Mouse (Mus musculus) brown adipose tissue, adult 24 weeks (tissue): ENCODE data around the gene Cyp26b1. TPM values are rescaled to one million over a fixed set of nuclear protein-coding genes. Genes with fewer than 3 reads are reported as not detected.

Source experiments
- H3K27ac ChIP-seq: fragments of 200-500 bp; replicated peaks from 2 replicates; pipeline ENCODE4 v1.5.1; 2012; ENCODE audit warnings: low read depth, mild to moderate bottlenecking, low read length
- H3K4me1 ChIP-seq: fragments of 200-500 bp; 2 replicates; pipeline ENCODE4 v1.6.1; 2012; ENCODE audit warnings: low read length, mixed read lengths; ENCODE audit not compliant: control insufficient read depth, insufficient read depth, insufficient read length
- H3K4me3 ChIP-seq: fragments of 200-500 bp; 2 replicates; pipeline ENCODE4 v1.5.1; 2012; ENCODE audit warnings: low read depth, mild to moderate bottlenecking, low read length, moderate library complexity; ENCODE audit not compliant: insufficient read depth
- polyA plus RNA-seq: library from polyadenylated mRNA; stranded (reverse); fragments of >200 nt; gene quantifications from 2 replicates; pipeline ENCODE4 v1.2.4, GENCODE M21; 2012; ENCODE audit not compliant: missing spikeins, insufficient read depth, insufficient read length

Gene Cyp26b1
- polyA plus RNA-seq, 1 experiment, result 1.1 TPM

DNA sequence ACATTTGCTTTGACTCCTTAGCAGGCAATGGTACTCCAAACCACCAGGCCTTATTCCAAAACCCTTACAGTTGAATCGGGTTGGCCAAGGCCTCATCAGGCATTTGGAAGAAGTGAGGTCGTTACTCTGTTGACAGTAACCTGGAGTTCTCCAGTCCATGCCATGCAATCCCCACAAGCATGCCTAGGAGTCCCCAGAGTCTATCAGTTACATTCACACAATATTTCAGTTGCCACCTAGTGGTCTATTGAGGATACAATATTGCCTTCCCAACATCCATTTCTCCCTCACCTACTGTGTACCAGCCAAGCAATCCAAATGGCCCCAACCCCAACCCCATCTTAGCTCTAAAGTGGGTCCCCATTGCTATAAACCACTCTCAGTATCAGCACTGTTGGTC, 48.3 kb downstream of the Cyp26b1 start:
- Histone ChIP-seq H3K27ac (no peak overlapping the region), H3K4me3 (no peak overlapping the region), H3K4me1 (no peaks in the 10 kb centered on the region)

DNA sequence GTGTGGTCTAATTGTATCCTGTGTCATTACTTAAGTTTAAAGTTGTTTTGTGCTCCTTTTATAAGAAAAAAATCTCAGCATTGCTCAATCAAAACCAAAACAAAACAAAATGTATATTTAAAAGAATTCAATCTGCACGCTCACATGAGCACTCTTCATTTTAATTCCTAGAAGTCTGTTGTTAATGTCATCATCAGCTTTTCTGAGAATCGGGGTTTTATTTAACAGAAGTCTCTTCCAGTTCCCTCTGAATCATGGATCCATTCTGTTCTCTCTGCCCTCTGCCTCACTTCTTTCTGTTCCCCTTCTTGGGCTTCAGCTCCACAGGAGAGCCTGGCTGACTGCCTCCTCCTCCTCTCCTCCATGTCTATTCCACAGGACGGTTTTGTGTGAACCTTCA, 49.3 kb downstream of the Cyp26b1 start:
- H3K4me3 ChIP-seq, result no peak overlapping the region
- H3K27ac ChIP-seq, result no peak overlapping the region
- no peaks in the 10 kb centered on the region for H3K4me1 ChIP-seq

DNA sequence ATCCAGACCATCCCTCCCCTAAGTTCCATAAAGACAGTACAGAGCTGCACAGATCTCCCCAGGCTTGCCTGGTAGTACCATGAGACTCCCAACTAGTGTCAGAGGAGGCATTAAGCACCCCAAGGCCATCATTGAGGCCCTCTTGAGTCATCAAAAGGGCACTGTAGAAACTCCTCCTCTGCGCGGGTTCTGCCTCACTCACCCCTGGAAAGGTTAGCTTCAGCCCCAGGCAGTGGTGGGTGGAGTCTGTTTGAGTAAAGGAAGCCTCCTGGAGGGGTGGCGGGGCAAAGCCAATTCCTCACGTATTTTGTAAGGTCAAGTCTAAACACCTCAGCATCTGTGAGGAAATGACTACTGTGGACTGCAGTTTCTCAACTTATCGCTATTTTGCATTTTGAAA, 50.2 kb downstream of the Cyp26b1 start:
- H3K27ac ChIP-seq, result no peak overlapping the region
- no peaks in the 10 kb centered on the region for H3K4me1 ChIP-seq
- H3K4me3 ChIP-seq, result no peak overlapping the region

DNA sequence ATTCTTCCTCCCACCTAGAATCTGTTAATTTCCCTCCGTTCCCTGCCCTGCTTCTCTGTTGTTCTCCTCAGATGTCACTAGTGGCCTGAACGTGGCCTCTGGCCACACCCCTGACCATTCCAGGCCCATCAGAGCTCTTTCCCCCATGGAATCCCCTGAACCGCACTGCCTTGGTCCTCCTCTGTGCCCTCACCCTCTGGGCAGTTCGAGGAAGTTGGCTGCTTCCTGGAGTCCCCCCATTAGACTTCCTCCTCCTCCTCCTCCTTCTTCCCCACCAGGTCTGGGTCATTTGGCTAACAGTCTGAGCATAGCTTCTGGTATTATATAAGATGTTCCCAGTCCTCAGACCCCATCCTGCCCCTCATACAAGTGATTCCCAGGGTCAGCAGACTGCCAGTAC, 53.8 kb downstream of the Cyp26b1 start:
- H3K4me3 ChIP-seq, result no peak overlapping the region
- no peaks in the 10 kb centered on the region for H3K4me1 ChIP-seq
- no peak overlapping the region for H3K27ac ChIP-seq

DNA sequence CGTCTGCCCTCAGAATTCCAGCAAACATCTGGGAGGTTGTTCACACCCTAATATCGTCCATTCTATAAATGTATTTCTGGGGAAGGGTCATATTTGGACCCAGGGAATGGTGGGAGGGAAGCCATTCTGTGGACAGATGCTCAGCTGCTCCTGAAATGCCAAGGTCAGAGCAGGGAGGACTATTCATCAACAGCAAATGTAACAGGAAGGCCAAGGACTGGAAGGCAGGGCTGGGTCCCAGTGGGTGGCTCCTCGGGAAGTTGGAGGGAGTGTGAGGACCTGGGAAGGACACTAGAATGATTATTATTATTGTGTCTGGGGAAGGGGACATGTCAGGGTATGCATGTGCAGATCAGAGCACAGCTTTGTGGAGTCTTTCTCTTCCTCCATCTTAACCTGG, 55.0 kb downstream of the Cyp26b1 start:
- no peaks in the 10 kb centered on the region for H3K4me1 ChIP-seq
- H3K27ac ChIP-seq, result no peak overlapping the region
- no peak overlapping the region for H3K4me3 ChIP-seq

DNA sequence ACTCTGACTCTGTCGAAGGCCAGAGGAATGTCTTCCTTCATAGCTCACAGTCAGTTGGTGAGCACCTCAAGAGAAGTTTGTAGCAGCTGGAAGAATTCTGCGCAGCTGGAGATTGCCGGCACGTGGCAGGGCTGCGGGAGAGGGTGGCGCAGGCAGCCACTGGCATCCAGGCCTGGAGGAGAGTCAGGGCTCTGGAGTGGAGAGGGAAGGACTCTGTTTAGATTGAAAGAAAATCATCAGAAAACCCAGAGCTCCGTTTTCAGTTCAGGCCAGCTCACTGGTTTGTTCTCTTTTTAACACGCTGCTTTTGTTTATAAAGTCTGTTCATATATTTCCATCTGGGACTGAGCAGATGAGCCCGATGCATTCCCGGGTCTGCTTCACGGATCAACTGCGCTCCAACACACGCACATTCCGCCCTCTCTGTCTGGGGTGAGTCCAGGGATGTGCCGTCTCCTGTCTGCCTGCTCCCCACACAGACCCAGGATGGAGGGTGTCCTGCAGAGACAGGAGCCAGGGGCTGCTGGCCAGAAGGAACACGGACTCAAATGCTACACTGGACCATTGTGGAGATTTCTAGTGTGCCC, 56.0 kb downstream of the Cyp26b1 start:
- no peak overlapping the region for H3K4me3 ChIP-seq
- no peaks in the 10 kb centered on the region for H3K4me1 ChIP-seq
- no peak overlapping the region for H3K27ac ChIP-seq

DNA sequence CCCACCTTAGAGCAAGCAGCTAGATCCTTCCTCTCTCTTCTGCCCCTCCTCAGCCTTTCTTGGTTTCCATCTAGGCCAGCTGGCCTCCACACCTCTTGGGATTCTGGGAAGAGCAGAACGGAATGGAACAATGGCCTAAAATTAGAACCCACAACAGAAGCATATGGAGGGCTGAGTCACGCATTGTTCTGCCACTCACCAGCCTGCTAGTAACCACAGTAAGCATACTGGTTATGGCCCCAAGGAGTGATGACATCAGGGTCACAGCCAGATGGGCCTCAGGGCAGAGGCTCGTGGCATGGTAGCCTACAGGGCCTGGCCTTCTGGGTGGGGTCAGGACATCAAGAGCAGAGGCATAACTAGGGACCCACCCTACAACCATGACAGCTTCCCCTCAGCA, 58.8 kb downstream of the Cyp26b1 start:
- Histone ChIP-seq H3K27ac (no peak overlapping the region), H3K4me1 (no peaks in the 10 kb centered on the region), H3K4me3 (no peak overlapping the region)

DNA sequence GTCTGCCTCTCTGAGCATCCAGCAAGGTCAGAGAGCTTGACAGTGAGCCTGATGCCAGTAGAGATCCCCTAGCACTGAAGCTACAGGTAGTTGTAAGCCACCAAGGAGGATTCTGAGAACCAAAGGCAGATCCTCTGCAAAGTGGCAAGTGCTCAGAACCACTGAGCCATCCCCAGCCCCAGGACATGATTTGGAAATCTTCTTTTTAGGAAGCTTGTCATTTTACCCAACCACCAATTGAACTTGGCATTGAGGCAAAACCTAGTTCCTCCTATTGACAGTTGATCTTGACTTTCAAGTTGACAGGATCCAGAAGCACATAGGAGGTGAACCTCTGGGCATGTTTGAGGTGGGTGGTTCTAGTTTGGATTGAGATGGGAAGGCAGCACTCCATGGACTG, 63.8 kb downstream of the Cyp26b1 start:
- no peak overlapping the region for H3K4me3 ChIP-seq
- H3K27ac ChIP-seq, result no peak overlapping the region
- H3K4me1 ChIP-seq, result no peaks in the 10 kb centered on the region

DNA sequence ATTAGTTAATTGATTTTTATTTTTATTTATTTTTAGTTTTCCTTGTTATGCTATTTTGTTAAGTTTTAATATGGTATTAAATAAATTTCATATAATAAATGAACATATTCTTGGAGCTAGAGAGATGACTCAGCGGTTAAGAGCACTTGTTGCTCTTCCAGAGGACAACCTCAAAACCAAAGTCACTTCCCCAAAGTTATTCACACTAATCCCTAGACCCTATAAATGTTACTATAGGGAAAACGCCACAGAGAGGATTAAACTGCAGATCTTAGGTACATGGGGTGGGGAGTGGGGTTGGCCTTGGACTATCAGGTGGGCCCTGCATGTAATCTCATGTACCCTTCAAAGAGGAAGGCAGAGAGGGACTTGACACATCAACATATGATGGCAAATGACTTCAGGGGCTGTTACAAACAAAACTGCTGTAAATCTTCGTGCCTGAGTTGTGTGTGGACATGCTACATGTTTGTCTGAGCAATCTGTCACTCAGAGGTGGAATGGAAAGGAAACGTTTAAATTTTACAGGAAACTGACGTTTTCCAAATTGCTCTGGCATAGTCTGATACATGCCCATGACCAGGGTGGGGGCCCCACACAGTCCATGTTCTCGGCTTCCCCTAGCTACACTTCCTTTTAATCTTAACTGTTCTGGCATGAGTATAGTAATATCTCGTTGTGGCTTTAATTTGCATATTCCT, 68.7 kb downstream of the Cyp26b1 start:
- no peaks in the 10 kb centered on the region for H3K4me1 ChIP-seq
- no peak overlapping the region for H3K4me3 ChIP-seq
- H3K27ac ChIP-seq, result no peak overlapping the region
